8 mouse cellular contexts compared by ENCODE assay signal in the genomic region with DNA sequence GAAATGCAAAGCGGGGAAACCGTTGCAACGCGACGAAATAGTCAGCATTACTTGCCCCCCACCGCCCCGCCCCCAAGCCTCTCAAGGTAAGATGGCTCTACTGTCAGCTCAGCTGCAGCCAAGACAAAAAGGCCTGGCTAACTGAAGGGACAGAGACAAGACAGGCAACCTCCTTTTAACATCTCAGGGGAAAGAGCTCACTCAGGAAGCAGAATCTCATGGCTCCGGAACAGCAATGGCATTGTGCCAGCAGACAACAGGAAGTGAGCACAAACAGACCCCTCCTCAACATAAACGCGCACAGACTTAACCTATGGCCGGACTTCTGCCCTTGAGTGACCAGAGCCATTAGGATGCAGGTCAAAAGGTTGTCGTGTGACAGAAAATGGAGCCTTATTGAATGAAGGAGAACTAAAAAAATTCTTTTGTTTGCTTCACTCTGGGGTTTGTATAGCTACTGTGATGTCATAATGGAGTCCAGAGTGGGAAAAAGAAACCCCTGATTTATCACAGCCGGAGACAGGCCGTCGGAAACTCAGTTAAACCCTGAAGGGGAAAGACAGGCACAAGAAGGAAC.
DNase-seq lines count a peak whose midpoint lies in the region; ATAC-seq lines count a peak whose summit lies in the region.

No protein-coding gene starts in this region.

- peaks cover 37% of the 10 kb centered on the region for H3K4me1 ChIP-seq in embryonic facial prominence, embryonic 14.5 days (ENCODE audit: control insufficient read depth, insufficient read depth, low read length)
- H3K4me1 ChIP-seq in midbrain, embryonic 10.5 days, result peaks cover 57% of the 10 kb centered on the region

- H3K4me2 ChIP-seq in embryonic facial prominence, embryonic 14.5 days (ENCODE audit: low read depth, low read length), result peak overlapping the region; percentile 43

- 21% methylated on average over 15 of the region's 15 CpGs for WGBS in embryonic facial prominence, embryonic 14.5 days
- 18% methylated on average over 15 of the region's 15 CpGs for WGBS in midbrain, embryonic 10.5 days

- H3K36me3 ChIP-seq in embryonic facial prominence, embryonic 14.5 days (ENCODE audit: control insufficient read depth, insufficient read depth, low read length), result no peaks in the 10 kb centered on the region
- no peaks in the 10 kb centered on the region for H3K36me3 ChIP-seq in midbrain, embryonic 10.5 days

- H3K27me3 ChIP-seq in embryonic facial prominence, embryonic 14.5 days (replicated peaks; ENCODE audit: control insufficient read depth, insufficient read depth, low read length), result peaks cover 13% of the 10 kb centered on the region; the same call in 1 of the 2 replicates
- peaks cover 58% of the 10 kb centered on the region for H3K27me3 ChIP-seq in midbrain, embryonic 10.5 days (ENCODE audit: low read depth, poor library complexity, severe bottlenecking)

- H3K4me3 ChIP-seq in embryonic facial prominence, embryonic 14.5 days (ENCODE audit: low read depth, low read length), result peak overlapping the region; percentile 13; the same call in 1 of the 2 replicates
- H3K4me3 ChIP-seq in midbrain, embryonic 10.5 days, result peak overlapping the region; percentile 34

- peak overlapping the region; percentile 21; the same call in 1 of the 2 replicates for H3K9ac ChIP-seq in embryonic facial prominence, embryonic 14.5 days (ENCODE audit: low read depth, low read length)

- no peak overlapping the region for H3K27ac ChIP-seq in embryonic facial prominence, embryonic 14.5 days (replicated peaks; ENCODE audit: low read depth, low read length)
- peak overlapping the region; percentile 77 for H3K27ac ChIP-seq in midbrain, embryonic 10.5 days (replicated peaks)

- intact Hi-C loops in left cerebral cortex, postnatal 10 days (cut with DNase I), result loop anchor here (5.0 kb wide), 1 partner anchor 223 kb away; no protein-coding TSS in a partner anchor

- no peaks in the 10 kb centered on the region for H3K9me3 ChIP-seq in embryonic facial prominence, embryonic 14.5 days (ENCODE audit: control insufficient read depth, low read length)
- no peaks in the 10 kb centered on the region for H3K9me3 ChIP-seq in midbrain, embryonic 10.5 days (replicated peaks)

- DNase-seq in left cerebral cortex, postnatal 10 days (ENCODE audit: extremely low spot score in 1 of 2, low spot score in 2 of 2), result peak; percentile 34 to 55
- no peak for DNase-seq in left cerebral cortex, adult 9 months (ENCODE audit: low spot score in 2 of 2)
- no peak for DNase-seq in embryonic facial prominence, embryonic 14.5 days (ENCODE audit: low spot score)
- DNase-seq in kidney, adult 9 months, result peak; percentile 28
- peak; percentile 65 for DNase-seq in midbrain, embryonic 10.5 days (ENCODE audit: low spot score)
- DNase-seq in thymus, postnatal 14 days, result peak; percentile 71
- no peak for DNase-seq in cerebellum, adult 8-10 months
- no peak for DNase-seq in urinary bladder, adult 2 months (ENCODE audit: low spot score)

- no peak for ATAC-seq in embryonic facial prominence, embryonic 14.5 days (ENCODE audit: low read depth)

Comparison
In these comparisons a context has a peak if more than half of its experiments do, and no peak if none do; other contexts are left out.
1. DNase-seq: peak in left cerebral cortex, postnatal 10 days (2 of 2), kidney, adult 9 months (single experiment), midbrain, embryonic 10.5 days (single experiment) and thymus, postnatal 14 days (single experiment); none in left cerebral cortex, adult 9 months (0 of 2), embryonic facial prominence, embryonic 14.5 days (single experiment), cerebellum, adult 8-10 months (single experiment) and urinary bladder, adult 2 months (single experiment).